Mouse (Mus musculus) layer of hippocampus, adult 2 months (tissue): Measurements from ENCODE around the gene Myl10. TPM values are rescaled to one million over a fixed set of nuclear protein-coding genes. Genes with fewer than 3 reads are reported as not detected.

Experiments
- DNase-seq, 2 experiments: peaks; one replicate each; pipeline ENCODE4 v3.0.0; 2022; ENCODE audit warnings: low spot score in 2 of 2
- H3K27ac ChIP-seq: fragments of 200-600 bp; 2 replicates; pipeline ENCODE4 v1.8.1; 2022
- H3K4me3 ChIP-seq: fragments of 200-600 bp; 2 replicates; pipeline ENCODE4 v1.8.1; 2022; ENCODE audit warnings: mild to moderate bottlenecking
- CTCF ChIP-seq: fragments of 200-600 bp; conservative IDR thresholded peaks from 2 replicates; pipeline ENCODE4 v1.8.1; 2022; ENCODE audit warnings: antibody characterized with exemption, mild to moderate bottlenecking, moderate library complexity
- total RNA-seq, 2 experiments: library from RNA; stranded (reverse); gene quantifications; 2 replicates each; pipeline ENCODE4 v1.2.3; 2021

Myl10 gene
- total RNA-seq, 2 experiments from 2014 or later, result not detected

DNA sequence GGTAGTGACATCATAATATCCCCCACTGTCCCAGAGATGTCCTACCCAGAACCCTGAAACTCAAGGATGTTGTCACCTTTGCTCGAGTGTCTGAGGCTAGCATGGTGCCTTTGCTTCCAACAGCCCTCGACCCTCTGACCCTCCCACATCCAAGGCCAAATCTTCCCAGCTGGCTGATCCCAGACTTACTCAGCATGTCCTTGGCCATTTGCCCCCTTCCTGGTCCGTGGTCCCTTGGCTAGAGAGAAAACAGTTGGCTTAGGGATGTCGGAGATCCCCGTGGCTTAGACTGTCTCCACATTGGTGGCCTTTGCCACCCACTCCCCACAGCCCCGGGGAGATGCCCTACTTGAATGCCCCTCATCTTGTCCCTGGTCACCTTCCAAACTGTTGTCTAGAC is 4.1 kb upstream of the Myl10 start:
- Histone ChIP-seq H3K27ac (no peak overlapping the region), H3K4me3 (no peak overlapping the region)
- no peak for DNase-seq
- TF ChIP-seq CTCF, result no peak

DNA sequence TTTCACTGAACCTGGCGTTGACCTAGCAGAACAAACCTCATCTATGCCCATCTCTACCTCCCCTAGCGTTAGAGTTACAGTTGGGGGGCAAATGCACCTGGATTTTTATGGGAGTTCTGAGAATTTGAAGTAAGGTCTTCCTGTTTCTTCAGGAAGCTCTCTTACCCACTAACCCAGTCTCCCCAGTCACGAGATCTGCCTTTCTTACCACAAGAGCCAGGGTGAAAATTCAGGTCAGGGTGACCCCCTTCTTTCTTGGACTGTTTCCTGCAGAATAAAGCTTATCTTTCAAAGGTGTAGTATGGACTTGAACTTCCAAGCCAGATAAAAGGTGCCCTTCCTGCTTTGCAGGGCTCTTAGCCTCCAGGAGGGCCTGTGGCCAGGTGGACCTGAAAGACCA is 1.8 kb upstream of the Myl10 start:
- H3K27ac ChIP-seq, result no peak overlapping the region
- TF ChIP-seq CTCF, result no peak
- DNase-seq, result no peak
- no peak overlapping the region for H3K4me3 ChIP-seq

DNA sequence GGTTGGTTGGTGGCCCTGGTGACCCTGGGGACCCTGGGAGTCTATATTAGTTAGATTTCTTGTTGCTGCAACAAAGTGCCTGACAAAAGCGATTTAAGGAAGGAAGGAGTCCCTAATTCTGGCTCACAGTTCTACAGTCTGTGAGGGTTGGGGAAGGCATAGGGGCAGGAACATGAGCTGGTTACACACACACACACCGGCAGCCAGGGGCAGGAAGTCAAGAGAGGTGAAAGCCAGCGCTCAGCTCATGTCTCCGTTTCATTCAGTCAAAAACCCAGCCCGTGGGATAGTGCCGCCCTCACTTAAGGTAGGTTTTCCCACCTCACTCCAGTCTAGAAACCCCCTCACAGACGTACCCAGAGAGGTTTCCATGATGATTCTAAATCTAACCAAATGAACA is 472 bp downstream of the Myl10 start:
- DNase-seq, result no peak
- Histone ChIP-seq H3K27ac (no peak overlapping the region), H3K4me3 (no peak overlapping the region)
- TF ChIP-seq CTCF, result no peak

DNA sequence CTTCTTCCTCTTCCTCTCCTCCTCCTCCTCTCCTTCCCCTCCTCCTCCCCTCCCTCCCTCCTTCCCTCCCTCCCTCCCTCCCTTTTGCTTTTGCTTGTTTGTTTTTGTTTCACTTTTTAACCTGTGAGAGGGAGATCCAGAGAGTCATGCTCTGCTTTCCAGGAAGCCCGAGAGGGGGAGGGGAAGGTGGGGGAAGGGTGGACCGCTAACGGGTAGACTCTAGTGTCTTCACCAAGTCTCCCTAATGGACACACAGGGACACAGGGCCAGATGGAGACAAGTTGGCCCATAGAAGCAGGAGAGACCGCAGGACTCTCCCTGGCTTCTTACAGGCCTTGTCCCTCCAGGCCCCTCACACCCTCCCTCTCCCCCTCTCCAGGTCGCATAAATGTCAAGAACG is 2.0 kb downstream of the Myl10 start:
- Histone ChIP-seq H3K4me3 (no peak overlapping the region), H3K27ac (no peak overlapping the region)
- DNase-seq, result no peak
- TF ChIP-seq CTCF, result no peak

DNA sequence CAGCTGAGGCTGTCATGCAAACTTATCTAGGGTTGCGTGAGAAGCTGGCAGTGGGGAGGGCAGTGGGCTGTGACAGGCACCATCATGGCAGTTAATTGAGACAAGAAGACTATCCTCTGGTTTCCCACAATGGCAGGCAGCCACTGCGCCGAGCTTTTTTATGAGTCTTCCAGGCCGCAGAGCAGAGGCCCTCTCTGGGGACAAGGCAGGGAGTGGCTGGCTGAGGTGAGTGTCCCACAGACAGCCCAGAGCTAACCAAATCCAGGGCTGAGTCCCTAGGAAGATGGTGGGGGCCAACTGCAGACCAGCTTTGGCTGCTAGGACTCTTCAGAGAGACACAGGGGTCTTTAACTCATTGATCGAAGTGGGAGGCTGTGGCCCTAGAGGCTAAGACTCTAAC is 3.6 kb downstream of the Myl10 start:
- Histone ChIP-seq H3K27ac (no peak overlapping the region), H3K4me3 (no peak overlapping the region)
- TF ChIP-seq CTCF, result no peak
- no peak for DNase-seq

- no peak overlapping the region for H3K4me3 ChIP-seq
- TF ChIP-seq CTCF, result no peak
- no peak overlapping the region for H3K27ac ChIP-seq
- no peak for DNase-seq
Measured at GRCm38 (mm10) chr5:136697618-136698017, 4.7 kb downstream of the Myl10 start.

- no peak overlapping the region for H3K27ac ChIP-seq
- TF ChIP-seq CTCF, result no peak
- no peak overlapping the region for H3K4me3 ChIP-seq
- DNase-seq, result no peak
Measured at GRCm38 (mm10) chr5:136702159-136702725, 9.3 kb downstream of the Myl10 start.

- H3K27ac ChIP-seq, result no peak overlapping the region
- no peak overlapping the region for H3K4me3 ChIP-seq
- TF ChIP-seq CTCF, result peak; percentile 96
- peak in 1 of 2 experiments; percentile 77 for DNase-seq
Measured at GRCm38 (mm10) chr5:136703751-136704150, 10.8 kb downstream of the Myl10 start.

- Histone ChIP-seq H3K4me3 (no peak overlapping the region), H3K27ac (no peak overlapping the region)
- no peak for TF ChIP-seq CTCF
- no peak for DNase-seq
Measured at GRCm38 (mm10) chr5:136704151-136704550, 11.2 kb downstream of the Myl10 start.

GRCm38 (mm10) chr5:136705532-136705931 is 12.6 kb downstream of the Myl10 start:
- Histone ChIP-seq H3K27ac (no peak overlapping the region), H3K4me3 (no peak overlapping the region)
- peak; percentile 70 for TF ChIP-seq CTCF
- no peak for DNase-seq

DNA sequence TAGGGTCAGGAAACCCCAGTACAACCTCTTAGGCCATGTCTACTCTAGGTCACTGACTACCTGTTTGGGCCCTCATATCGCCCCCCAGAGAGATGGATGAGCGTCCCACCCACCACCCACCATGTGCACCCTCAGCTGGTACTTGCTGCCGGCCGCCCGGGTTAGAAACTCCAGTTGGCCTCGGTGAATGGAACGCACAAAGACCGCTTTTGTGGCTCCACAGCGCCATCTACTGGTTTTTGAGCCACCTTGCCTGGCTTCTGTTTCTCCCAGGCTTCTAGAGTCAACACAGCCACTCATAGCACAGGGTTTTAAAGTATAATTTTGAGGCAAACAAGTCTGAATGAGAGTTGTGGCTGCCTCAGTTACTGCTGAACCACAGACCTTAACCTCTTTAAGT is 13.9 kb downstream of the Myl10 start:
- Histone ChIP-seq H3K27ac (no peak overlapping the region), H3K4me3 (no peak overlapping the region)
- TF ChIP-seq CTCF, result peak; percentile 89
- DNase-seq, result peak; percentile 34 to 81

DNA sequence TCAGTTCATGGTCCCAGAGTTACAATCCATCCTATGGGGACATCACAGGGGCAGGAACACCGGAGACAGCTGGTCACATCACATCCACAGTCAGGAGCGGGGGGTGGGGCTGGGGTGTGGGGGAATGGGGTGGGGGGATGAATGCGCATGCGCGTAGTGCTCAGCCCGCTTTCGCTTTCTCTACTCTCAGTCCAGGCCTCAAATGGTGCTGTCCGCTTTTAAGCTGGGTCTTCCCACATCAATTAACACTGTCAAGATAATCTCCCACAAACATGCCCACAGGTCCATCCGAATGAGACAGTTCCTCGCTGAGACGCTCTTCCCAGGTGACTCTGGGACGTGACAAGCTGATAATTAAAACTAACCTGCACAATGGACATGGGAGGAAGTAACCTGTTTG is 15.2 kb downstream of the Myl10 start:
- Histone ChIP-seq H3K4me3 (no peak overlapping the region), H3K27ac (no peak overlapping the region)
- no peak for TF ChIP-seq CTCF
- no peak for DNase-seq

GRCm38 (mm10) chr5:136710742-136711141 is 17.8 kb downstream of the Myl10 start:
- no peak for DNase-seq
- TF ChIP-seq CTCF, result no peak

GRCm38 (mm10) chr5:136714232-136714875 is 21.4 kb downstream of the Myl10 start:
- peak overlapping the region; percentile 17 for H3K4me3 ChIP-seq
- no peak overlapping the region for H3K27ac ChIP-seq
- no peak for TF ChIP-seq CTCF
- no peak for DNase-seq

More at GRCm38 (mm10) chr5:136710742-136711141, 17.8 kb downstream of the Myl10 start:
- Histone ChIP-seq H3K27ac (no peak overlapping the region), H3K4me3 (no peak overlapping the region)
